Mouse (Mus musculus) embryo, embryonic 9.5 days (tissue): Measurements from ENCODE around the gene Srgn.

ENCODE experiments used
- DNase-seq: peaks from one replicate; pipeline ENCODE4 v3.0.0-alpha.2; 2017; ENCODE audit errors: extremely low spot score

The Srgn gene

GRCm38 (mm10) chr10:62527351-62527750 is at the start of gene Srgn:
Gene Srgn (minus strand): TSS chr10:62527451.
- DNase-seq, result no peak

DNA sequence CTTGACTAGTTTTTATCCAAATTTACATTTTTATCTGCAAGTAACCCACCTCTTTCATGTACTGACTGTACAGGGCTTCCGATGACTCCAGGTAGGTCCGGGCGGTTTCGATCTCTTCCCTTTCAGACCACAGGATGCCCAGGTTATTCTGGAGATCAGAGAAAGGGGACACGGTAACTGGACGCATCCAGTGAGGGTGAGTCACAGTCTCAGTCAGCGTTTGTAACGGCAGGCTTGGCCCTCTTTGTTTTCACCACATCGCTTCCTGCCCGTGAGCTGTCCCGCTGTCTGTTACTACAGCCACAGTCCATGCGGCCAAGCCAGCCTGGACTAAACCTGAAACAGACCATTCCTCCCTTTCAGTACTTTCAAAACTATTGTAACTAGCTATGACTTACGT is 47.8 kb upstream of the Srgn start:
- no peak for DNase-seq

- no peak for DNase-seq
Measured at GRCm38 (mm10) chr10:62570126-62570871, 43.0 kb upstream of the Srgn start.

DNA sequence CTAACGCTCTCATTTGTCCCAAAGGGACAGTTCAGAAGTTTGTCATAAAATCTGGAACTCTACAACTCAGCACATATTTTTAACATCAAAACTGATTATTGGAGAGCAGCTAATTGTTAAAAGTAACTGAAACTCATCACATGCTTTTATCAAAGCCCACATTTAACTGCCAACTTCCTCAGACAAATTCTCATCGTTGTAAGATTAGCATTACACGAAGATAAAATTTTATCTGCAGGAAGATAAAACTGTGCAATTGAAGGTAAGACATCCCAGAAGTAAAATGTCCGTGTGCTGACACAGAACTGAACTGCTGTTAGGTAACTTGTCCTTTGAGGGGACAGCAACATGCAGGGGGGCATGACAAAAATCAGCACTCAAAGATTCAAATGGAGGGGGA is 41.6 kb upstream of the Srgn start:
- DNase-seq, result no peak

DNA sequence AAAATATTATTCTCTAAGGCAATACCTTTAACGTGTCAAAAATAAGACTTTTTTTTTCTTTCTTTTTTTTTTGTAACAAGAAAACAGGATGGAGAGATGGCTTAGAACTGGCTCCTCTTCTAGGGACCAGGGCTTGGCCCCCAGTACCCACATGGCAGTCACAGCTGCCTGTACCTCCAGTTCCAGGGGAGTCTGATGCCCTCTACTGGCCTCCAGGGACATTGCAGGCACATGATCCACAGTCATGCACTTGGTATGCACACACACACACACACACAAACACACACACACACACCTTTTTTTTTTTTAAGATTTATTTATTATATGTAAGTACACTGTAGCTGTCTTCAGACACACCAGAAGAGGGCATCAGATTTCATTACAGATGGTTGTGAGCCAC is 30.5 kb upstream of the Srgn start:
- DNase-seq, result peak; percentile 8

DNA sequence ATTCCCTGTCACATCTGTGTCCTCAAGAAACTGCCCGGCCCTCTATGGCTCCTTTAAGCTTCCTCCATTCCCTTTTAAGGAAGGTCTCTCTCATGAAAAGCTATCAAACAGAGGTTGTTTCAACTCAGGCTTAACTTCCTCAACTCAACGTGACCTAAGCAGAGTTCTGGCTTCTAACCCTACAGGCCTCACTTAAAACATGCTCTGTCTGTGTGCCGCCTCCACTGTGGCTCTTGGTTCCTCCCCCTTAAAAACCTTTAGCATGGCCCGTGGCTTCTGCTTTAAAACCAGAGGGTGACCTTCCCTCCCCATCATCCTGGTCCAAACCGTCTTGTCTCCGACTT is 29.3 kb upstream of the Srgn start:
- no peak for DNase-seq

DNA sequence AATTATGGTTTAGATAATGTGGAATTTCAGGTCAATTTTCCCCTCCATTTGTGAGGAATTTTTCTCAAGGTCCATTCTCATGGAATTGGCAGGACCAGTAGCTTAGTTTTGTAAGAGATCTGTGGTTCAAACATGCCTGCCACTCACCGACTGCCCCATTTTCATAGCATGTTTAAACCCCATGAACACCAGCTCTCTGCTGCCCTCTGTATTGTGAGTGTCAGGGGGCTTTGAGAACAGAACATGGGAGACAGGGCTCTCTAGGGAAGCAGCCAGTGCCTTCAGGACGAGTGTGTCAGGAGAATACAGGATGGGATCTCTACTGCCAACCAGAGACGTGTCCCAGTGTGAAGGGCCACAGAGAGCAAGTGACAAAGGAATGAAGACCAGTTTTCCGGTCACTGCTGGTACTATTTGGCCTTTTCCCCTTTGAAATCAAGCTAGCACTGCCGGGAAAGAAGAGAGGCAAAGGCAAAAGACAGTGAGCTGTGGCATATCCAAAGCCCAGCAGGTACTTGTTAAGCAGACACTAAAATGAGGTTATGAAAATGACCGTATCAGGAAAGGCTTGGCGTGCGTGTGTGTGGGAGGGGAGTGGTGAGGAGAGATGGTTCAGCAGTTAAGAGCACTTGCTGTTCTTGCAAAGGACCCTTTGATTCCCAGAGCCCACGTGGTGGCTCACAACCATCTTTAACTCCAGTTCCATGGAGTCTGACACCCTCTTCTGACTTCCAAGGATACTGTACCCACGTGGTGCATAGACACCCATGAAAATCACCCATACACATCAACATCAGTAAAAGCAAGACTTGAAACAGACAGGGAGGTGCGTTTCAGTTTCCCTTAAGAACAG is 28.7 kb upstream of the Srgn start:
- no peak for DNase-seq

DNA sequence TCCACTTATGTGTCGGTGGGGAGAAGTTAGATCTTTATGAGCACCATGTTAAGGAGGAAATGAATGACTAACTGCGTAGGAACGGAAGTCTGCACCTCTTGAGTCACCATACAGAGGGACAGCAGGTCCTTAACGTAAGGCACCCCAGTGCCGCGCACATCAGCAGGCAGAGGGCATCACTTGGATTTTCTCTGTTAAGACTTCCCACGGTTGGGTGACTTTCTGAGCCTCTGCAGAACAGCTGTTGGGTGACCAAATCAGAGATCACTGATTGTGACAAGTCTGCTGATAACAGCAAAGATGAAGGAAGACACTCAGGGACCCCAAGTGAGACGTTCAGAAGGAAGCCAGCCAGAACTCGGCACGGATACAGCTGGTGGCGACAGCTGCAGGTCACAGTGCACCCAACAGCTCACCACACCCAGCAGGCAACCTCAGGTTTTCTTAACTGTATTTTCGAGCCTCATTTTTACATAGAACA is 26.4 kb upstream of the Srgn start:
- no peak for DNase-seq

- DNase-seq, result no peak
Measured at GRCm38 (mm10) chr10:62550787-62551300, 23.6 kb upstream of the Srgn start.

DNA sequence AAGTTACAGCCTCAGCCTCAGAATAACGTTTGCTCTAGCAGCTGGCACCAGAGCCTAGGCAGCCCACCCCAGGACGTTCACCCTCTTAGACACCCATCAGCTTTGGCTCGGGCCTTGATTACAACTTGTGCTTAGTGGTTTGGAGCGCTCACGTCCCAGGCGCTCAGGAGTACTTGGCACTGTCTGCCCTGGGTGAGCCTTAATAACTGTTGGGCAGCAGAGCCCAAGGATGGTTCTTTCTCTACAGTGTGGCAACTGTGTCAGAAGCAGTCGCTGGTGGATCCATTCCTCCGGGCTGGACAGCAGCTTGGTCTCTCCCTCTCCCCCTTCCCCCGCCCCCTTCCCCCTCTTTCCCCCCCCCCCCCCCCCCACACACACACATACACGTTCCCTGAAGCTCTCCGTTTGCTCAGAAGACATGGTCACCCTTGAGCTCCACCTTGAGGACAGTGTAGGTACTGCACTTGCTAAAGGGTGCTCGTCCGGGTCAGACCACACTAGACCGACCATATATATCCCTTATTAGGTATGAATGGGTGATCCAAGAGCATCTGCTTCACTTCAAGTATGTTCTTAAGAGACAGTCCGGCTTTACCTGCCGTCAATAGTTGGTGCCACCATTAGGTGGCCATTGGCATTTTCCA is 22.4 kb upstream of the Srgn start:
- peak; percentile 66 for DNase-seq

DNA sequence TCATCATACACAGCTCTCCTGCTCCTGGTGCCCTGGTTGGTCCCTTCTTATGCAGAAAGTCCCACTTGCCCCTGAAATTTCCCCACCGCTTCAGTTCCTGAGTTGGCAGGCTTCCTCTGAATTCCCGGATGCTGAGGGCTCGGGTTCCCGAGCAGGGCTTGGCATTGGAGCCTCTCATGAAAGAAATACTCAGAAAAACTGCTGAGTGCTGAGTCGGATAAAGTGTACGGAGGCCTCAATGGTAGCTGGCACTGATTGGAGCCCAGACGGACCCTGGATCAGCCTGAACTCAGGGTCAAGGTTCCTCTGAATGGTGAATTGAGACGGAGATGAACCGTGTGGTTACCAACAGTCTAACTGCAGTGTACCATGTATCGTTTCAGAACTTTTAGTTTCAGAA is 19.2 kb upstream of the Srgn start:
- no peak for DNase-seq

GRCm38 (mm10) chr10:62545759-62546158 is 18.5 kb upstream of the Srgn start:
- no peak for DNase-seq

DNA sequence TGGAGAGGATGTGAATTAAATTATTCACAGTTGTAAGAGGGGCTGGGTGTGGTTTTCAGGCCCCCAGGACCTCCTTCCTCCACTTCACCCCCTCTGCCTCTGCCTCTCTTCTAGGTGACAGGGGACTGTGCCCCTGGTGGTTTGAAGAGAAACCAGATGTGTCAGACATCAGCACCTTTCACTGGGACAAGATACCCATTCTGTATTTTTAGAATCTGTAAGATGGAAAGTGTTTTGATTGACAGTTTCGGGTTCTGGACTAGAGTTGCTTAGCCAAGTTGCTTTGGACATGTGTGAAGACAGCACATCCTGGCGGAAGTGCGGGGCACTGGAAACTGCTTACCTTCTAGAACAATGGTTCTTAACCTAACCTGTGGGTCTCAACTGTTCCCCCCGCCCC is 17.1 kb upstream of the Srgn start:
- no peak for DNase-seq

- no peak for DNase-seq
Measured at GRCm38 (mm10) chr10:62543399-62543808, 16.2 kb upstream of the Srgn start.

DNA sequence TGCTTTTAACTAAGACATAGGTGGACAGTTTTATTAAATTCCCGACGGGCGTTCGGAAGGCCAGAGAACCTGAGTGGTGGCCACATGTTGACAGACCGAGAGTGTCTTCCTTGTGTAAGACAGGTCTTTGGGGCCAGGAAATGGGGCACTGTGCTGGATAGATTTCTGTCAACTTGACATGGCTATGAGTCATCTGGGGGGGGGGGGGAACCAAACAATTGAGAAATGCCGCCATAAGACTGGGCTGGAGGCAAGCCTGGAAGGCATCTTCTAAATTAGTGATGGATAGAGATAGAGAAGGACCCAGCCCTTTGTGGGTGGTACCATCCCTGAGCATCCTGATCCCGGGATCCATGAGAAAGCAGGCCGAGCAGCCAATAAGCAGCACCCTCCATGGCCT is 15.7 kb upstream of the Srgn start:
- DNase-seq, result no peak

- no peak for DNase-seq
Measured at GRCm38 (mm10) chr10:62542507-62542906, 15.3 kb upstream of the Srgn start.

- no peak for DNase-seq
Measured at GRCm38 (mm10) chr10:62541499-62541898, 14.2 kb upstream of the Srgn start.

DNA sequence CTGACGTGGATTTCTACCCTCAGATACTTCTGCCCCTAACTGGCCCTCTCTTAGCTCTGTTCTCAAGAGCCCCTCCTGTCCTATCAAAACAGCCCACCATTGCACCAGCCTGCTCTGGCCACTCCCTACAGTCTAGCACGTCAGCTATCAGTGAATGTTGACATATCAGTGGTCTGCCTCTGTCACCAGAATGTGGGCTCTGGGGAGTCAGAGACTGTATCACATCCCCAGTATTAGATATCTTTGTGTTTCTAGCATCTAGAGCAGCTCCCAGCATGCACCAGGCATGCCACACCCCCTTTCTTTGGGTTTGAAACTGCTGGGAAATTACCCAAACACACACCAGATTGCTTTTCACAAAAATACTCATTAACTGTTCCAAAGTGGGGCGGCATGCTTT is 13.5 kb upstream of the Srgn start:
- DNase-seq, result no peak

GRCm38 (mm10) chr10:62534509-62534908 is 7.3 kb upstream of the Srgn start:
- DNase-seq, result no peak

- DNase-seq, result no peak
Measured at GRCm38 (mm10) chr10:62532832-62533231, 5.6 kb upstream of the Srgn start.

- DNase-seq, result no peak
Measured at GRCm38 (mm10) chr10:62530183-62530582, 2.9 kb upstream of the Srgn start.

DNA sequence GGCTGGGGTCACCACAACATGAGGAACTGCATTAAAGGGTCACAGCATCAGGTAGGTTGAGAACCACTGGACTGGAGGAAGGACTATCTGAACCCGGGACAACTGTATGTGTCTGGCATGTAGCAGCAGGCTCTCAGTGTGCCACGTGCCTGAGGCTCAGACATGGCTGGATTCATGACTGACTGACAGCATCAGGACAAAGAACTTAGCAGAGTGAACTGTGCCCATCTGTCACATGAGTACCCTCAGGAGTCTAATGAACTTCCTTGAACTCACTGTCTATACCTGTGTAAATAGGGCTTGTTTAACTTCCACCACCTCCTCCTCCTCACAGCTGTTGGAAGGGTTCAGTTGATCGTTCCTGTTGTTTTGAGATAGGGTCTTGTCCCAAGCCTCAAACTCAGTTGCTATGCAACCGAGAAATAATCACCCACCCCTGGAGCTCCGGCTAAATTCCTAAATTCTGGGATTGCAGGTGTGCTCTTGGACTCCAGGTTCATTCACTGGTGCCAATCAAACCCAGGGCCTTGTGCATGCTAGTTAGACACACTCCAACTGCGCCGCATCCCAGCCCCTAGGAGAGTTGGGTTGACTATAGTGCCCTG is 4.8 kb downstream of the Srgn start:
- no peak for DNase-seq
